Mouse (Mus musculus) right cerebral cortex, postnatal 4 days (tissue): ENCODE measurements around the gene Psma4.

Experiments
- DNase-seq: peaks from one replicate; pipeline ENCODE4 v3.0.0-alpha.2; 2022

Psma4 gene

GRCm38 (mm10) chr9:54990362-54990761 lies 39.8 kb downstream of the Psma4 start:
- no peak for DNase-seq

DNA sequence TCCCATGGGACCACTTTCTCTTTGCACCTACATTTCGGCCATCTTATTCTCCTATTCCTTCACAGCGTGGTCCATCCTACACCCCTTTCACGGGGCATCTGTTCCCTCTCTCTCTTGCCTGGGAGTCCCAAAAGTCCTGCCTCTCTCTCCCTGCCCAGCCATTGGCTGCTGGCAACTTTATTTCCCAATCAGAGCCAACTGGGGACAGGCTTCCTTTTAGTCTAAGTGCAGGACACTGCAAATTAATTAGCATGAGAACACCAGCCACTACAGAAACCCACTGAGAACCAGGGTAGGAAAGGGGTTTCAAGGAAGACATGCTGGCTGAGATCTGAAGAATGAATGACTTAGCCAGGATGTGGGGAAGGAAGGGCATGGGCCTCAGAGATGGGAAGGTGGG lies 43.8 kb downstream of the Psma4 start:
- no peak for DNase-seq

- DNase-seq = no peak
Observed at GRCm38 (mm10) chr9:54995645-54996044, 45.1 kb downstream of the Psma4 start.

DNA sequence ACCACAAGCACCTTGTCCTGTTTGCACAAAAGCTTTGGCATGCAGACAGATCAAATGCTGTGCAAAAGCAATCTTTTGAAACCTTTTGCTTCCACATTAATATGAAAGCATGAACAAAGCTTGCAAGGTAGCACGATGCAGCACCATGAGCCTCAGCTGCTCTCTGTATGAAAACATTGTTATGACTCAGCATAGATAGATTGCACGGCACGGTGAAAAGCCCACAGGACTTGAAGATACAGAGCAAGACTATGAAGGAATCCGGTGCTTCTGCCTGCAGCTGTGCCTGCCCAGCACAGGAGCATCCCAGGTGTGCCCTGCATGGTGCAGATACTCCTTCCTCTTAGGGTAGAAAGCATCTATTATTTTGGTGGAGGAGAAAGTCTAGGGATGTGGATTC lies 53.0 kb downstream of the Psma4 start:
- DNase-seq = no peak
